Mouse (Mus musculus) cerebellum, adult 9-10 months (tissue): ENCODE results near the gene Gsg1.

Experiments
- DNase-seq: peaks from one replicate; pipeline ENCODE4 v3.0.0; 2022

The Gsg1 gene

DNA sequence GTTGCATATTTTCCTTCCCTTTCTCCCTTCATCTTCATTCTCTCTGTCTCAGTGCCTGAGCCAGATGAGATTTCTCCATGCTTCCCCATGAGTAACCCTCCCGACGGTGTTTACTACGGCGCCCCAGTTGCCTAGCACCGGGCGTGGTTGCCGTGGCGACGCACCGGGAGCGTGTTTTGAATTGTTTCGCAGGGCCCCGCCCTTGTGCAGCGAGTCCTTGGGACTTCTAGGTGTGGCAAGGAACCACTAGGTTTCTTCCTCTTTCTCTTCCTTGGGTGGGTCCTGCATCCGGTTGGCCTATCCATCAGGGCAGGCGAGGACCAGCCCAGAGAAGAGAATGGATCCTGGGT, 1.4 kb downstream of the Gsg1 start:
- no peak for DNase-seq

DNA sequence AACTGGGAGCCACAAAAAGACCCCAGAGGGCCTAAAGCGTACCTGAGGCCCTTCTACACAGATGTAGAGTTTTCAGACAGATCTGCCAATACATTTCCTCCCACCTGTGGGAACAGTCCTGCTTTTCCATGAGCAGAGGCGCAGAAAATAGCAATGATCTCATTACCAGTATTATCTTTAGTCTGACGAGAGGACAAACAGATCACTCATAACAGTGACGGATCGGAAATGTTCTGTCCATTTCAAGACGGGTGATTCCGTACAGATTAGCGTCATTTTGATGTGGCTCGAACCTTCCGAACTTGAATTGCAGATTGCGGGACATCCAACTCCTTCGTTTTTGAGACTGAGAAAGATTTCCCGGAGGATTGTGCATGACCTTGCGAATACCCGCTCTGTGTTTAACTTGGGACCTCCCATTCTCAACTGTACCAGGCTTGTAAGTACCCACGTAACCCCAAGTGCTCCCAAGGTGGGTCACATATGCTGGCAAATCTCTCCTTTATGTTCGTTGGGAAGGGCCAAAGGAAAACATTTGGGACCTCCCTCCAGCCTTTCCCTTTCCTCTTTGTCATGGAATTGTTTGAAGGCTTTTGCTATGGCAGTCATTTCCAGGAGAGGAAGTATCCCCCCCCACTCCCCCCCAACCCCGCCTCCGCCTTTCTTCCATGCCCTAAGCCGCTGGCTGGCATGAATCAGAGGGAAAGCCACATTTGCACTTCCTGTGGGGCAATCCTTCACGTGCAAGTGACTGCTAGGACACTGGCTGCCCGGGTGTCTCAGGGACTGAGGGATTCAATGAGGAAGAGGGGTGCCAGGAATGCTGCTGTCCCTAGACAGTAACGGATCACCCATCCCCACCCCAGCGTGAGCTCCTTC, 2.1 kb downstream of the Gsg1 start:
- DNase-seq = no peak

DNA sequence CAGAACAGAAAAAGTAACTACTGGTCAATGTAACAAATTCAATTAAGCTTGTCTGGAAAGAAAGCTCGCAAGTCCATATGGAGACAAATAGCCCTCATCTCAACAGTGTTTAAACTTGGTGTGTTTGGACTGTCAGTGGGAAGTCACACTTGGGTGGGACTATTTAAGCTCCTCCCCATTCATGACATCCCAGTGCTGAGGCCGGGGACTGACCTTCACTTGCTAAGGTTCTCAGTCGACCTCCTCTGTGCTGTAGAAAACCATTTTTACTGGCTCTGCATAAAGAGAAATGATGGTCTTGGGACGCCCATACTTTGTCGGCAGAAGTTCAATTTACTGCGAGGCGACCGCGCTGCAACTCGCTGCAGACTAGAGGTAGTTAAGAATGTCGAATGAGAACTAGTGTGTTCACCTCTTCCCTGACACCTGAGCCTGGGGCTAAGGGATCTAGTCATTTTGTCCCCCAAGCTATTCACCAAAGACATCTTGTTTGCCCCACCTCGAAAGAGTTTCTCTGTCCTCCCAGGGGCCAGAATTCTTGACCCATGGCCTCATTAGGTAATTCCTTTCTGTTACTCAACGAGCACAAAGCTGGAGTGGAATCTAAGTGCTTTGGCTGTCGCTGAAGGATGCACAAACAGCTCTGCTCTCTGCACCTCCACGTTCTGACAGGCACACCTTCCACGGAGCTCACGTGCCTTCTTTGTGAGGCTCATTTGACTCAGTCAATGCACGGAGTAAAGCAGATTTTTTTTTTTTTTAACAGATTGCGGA, 3.0 kb downstream of the Gsg1 start:
- DNase-seq = no peak

DNA sequence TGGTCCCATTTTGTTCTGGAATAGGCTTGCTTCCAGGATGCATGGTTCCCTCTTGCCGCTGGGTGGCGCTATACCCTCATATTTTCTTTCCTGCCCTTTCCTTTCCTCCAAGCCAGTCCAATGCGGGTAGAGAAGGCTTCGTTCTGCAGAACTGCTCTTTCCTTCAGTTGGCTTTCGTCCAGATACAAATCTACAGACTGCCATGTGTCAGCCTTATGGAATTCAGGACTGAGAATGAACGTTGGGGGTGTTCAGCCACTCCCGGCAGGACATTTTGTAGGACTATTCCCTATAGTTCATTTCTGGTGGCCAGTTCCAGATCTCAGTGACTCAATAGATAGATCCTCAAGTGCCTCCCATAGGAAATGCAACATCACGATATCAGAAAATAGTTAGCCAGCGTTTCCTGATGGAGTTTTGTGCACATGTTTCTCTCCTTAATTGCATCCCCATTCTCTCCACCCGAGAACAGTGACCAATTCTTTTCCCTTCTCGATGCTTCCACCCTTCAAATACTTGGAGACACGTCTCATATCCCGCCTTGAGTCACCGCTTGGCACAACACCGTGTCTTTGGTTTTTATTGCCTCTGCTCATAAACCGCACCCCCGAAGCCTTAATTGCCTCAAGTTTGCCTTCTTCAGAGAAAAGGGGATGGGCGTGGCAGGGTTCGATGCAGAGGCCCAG, 4.2 kb downstream of the Gsg1 start:
- peak; percentile 22 for DNase-seq

DNA sequence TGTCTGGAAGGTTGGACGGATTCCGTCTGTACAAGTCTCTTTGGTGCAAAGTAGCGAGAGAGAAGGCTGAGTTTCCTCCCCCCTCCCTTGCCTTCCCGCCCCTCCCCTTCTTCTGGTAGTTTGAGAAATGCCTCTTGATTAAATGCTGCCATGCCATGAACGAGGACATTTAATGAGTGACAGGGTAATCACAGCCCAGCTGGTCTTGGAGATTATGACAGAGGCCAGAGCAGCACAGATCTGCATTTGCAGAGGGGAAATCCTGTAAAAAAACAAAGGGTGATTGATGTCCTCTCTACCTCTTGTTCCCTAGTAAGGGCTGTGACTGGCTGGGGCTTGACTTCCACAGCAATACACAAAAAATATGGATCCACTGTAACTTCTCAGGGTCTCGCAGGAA, 6.3 kb downstream of the Gsg1 start:
- no peak for DNase-seq

DNA sequence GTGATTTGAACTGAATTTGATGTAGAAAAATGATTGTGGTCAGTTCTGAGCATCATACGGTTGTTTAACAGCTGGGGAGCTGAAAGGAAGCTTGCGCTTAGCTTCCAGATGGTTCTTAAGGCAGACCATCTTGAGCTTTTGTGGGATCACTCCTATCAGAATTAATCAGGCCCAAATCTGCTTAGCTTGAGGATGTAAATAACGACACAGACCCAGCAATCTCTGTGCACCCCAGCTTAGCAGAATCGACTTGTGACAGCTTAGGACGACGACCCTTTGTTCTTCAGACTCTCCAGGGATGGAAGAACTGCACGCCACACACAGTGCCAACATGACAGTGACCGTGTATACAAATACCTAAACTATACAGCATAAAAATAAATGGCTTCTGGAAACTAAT, 8.6 kb downstream of the Gsg1 start:
- no peak for DNase-seq

DNA sequence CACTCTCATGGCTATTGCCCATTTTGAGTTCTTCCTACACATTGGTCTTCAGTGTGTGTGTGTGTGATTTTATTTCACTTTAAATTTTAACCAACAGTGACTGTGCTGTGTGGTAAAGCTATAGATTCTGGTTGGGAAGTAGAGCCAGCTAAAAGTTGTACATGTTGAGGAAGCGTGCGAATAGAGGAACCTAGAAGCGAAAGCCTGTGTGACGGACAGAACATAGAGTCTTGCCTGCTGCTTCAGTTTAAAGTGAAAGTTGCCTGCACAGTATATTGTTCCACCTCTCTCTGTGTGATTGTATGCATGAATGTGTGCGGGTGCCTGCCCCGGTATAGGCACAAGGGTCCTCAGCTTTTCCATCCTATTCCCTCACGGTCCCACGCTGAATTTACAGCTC, 13.8 kb downstream of the Gsg1 start:
- DNase-seq = no peak

DNA sequence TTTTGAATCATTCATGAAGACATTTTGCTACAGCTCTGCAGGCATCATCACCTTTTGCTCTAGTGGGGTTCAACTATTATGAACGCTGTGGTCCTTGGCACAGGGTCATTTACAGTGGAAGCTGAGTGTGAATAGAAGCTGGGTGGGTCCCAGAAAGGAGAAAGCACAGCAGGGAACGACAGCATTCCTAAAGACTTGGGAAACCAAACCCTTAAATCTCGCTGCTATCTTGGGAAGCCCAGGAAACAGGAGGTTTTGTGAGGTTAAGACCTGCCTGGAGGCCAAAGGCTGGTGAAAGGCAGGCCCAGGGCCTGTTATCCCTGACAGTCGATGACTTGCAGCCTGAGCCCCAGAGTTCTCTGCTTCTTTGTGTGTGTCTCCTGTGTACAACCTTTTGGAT, 15.9 kb downstream of the Gsg1 start:
- no peak for DNase-seq

DNA sequence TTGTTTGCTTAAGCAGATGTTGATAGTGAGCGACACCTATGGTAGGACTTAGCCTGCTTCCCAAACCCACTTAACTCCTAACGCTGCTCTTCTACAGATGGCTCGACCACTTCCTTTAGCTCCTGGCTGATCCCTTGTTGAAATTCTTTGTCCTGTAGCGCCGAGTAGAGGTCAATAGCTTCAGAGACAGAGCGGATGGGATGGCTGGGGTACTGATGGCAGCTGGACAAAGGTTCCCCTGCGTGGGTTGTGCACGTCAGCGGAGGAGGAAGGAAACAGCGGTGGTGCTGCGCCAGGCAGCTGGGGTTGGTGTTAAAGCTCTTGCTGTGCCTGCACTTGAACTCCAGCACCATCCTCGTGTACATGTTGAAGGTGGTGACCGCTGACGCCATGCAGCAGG, 16.8 kb downstream of the Gsg1 start:
- DNase-seq = no peak

DNA sequence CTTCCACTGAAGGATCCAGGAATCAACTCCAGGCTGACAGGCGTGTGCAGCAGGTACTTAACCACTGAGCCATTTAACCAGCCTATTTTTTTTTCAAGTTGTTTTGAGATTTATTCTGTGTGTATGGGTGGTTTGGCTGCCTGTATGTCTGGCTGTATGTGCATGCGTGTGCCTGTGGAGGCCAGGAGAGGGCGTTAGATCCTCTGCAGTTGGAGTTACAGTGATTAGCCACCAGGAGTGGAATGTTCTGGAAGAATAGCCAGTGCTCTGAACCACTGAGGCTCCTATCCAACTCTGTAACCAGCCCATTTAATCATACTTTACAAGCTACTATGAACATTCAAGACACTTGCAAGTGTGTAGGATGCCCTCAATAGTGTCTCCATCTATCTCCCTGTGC, 17.6 kb downstream of the Gsg1 start:
- no peak for DNase-seq

DNA sequence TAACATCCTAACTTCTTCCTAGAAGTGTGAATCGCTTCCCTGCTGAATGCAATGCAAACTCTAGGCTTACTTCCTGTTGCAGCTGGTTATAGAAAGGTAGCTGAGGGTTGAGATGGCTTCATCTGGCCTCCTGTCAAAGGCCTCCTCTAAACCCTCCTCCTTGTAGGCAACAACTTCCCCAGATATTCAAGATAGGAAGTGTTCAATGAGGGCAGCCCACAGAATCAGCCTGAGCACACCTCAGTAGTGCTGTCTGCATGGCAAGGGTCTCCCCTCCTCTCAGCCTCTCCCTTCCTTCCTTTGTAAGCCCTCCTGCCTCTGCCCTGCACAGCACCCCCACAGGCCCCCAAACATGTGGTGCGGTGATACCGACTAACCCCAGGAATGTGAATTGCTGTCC, 18.4 kb downstream of the Gsg1 start:
- DNase-seq = no peak

DNA sequence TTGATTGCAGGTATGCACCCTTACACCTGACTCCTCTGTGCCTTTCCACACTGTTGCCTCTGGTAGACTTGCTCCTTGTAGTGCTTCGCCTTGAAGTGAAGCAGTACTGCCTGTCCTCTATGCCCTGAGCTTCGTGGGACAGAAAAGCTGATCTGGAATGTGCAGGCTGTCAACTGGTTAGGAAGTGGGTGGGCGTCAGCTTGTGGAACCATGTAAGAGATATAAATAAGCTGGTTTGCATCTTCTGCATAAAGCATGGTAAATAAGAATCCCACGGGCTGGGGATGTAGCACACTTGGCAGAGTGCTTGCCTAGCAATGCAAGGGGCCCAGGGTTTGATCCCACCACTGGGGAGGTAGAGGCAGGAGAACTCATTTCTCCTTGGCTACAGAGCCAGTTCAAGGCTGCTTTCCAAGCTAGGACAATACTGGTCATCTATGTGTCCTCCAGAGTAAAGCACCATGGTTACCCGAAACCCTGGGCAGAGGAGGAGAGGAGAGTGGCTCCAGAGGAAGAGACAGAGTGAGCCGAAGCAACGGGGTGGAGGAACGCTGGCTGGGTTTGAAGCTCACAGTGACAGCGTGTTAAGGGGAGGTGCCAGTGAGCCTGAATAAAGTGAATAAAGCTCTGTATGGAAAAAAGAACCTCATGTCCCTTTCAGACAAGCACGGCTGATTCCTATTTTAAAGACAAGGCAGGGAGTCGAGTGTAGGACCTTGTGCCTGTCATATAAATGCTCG, 21.5 kb downstream of the Gsg1 start:
- DNase-seq = no peak

DNA sequence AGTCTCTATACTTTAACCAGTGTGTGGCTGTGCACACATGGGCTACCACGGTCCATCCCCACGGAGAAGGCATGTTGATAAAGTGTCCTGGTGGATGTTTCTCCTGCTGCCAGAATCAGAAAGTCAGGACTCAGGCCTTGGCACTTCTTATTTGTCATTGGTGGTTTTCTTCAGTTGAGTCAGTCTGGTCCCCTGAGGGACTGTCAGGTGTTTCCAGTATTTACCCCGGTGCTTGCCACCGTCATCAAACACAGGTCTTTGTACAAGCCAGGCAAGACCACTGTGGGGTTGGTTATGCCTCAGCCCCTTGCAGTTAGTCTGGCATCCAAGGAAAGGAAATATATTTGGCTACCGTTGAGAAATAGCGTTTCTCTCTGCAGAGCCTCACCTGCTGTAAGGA, 23.6 kb downstream of the Gsg1 start:
- DNase-seq = no peak

DNA sequence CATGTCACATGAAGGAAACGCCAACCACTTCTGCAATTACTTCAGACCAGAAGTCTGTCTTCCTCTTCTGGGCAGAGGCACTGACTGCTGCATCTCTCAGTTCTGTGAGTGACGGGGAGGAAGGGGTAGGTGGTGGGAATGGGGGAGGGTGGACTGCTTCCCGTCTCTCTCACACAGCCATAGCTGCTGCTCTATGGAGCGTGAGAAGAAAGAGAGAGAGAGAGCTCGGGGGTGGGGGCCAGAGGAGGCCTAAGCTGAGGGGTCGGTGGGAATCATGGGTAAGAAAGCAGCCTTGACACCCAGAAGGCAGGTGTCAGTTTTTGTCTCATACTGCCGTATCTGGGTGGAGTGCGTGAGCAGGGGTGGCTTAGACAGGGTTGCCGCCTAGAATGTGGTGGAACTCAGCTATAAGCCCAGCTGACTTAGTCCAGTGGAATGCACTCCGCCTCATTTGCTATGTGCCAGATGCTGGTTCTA, 25.6 kb downstream of the Gsg1 start:
- no peak for DNase-seq

DNA sequence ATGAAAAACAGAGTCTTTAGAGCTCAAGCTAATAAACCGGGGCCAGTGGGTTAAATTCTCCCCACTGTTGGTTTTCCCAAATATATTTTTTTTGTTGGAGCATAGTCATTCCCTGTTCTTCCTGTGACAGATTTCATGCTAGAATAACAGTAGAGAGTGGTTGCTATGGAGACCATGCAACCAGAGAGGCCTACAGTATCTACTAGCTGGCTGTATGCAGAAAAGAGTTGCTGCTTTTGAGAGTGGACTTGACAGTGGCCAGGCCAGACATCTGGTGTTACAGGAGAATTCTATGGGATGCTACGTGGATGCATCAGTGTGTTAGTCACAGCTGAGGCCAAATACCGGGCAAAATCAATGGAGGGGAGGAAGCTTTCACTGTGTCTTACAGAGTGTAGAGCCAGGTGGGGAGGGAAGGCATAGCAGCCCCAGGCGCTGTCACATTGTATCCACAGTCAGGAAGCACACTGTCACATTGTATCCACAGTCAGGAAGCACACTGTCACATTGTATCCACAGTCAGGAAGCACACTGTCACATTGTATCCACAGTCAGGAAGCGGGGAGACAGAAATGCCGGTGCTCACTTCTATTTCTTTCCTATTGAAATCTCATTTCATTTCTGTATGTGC, 30.2 kb downstream of the Gsg1 start:
- no peak for DNase-seq

DNA sequence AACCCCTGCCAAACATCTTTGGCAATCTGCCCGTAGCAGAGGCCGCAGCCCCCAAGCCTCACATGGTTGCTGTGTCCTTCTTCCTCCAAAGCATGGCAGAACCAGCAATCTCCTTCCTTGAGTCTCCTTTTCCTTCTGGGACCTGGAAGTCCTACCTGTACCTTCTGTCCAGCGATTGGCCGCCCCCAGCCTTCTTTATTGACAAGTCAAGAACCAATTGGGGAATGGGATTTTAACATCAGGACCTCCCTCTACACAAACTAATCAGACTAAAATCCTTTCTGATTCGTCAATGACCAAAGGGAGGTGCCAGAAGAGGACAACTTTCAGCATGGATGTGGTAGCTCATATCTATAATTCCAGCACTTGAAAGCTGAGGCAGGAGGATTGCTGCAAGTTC, 34.2 kb downstream of the Gsg1 start:
- DNase-seq = no peak

DNA sequence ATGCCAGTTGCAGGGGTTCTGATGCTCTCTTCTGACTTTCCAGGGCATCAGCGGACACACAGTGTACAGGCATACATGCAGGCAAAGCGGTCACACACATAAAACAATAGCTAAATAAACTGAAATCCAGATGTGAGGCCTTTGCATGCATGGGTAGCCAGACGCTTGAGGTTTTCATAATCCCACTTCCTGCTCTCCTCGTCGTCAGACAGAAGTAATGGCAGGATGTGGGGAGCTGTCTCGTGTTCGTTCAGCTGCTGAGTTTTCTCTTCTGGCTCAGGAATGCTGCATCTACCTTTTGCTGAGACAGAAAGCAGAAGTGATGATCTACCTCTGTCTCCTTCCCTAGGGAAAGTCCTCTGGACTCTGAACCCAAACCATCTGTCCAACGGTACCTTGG, 35.8 kb downstream of the Gsg1 start:
- no peak for DNase-seq

DNA sequence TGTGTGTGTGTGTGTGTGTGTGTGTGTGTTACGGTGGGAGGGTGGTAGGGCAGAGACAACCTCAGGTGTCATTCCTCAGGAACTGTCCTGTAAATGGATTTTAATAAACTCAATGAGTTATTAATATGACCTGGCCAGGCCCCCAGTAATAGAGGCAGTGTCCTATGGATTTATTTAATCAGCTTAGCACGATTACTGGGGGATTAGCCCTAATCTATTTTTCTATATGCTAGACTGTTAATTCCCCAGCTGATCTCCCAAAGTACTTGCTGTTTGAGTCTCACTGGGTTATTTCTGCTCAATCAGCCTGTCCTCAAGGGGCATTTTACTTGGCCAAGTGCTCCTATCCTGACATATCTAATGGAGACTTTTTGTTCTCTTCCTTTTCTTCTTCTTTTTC, 41.5 kb downstream of the Gsg1 start:
- DNase-seq = no peak

DNA sequence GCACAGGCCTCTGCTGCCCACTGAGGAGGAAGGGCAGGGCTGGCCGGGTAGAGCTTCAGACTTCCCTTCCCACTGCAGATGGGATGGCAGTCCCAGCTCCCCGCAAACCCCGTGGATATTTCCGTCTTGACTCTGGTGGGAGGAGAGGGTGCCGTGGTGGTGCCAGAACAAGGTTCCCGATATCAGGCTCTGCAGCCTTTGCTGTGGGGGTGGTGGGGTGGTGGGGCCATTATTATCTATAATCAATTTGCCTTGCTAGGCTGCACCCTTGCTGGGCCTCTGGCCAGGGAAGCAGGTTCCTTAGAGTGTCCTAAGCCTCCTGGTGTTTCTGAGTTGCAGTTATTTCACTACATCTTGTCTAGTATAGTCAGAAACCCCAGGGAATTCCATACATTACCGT, 43.0 kb downstream of the Gsg1 start:
- DNase-seq = no peak

DNA sequence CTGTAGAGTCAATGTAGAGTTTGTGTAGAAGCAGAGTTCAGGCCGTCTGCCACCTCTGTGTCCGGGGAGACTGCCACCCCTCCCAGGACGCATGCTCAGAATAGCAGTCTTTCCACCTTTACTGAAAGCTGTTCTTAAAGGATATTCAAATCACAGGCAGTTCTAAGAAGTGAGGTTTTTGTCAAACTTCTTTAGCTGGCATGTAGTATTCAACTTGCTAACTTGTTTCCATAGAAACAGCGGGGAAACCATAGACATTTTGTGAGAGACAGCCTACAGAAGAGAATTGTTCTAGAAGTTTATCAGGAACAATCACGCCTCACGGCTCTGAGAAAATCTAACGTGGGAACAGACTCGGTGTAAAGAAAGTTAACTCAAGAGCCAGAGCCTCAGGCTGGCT, 47.2 kb downstream of the Gsg1 start:
- no peak for DNase-seq

DNA sequence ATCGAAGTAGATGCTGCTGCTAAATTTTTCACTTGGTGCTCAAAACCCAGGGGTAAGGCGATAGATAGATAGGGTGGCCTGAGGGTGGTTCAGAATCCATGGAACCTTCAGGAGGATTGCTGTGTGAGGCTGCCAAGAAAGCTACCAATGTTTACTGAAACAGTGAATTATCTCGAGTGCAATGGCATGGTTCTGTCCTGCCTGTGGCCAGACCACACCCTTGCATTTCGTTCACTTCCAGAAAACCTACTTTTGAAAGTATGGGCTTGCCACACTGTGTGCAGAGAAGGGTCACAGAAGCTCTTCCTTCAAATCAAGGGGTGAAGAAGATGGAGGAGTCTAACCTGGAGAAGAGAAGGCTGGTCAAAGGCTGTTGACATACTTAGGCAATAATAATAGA, 48.3 kb downstream of the Gsg1 start:
- DNase-seq = no peak

DNA sequence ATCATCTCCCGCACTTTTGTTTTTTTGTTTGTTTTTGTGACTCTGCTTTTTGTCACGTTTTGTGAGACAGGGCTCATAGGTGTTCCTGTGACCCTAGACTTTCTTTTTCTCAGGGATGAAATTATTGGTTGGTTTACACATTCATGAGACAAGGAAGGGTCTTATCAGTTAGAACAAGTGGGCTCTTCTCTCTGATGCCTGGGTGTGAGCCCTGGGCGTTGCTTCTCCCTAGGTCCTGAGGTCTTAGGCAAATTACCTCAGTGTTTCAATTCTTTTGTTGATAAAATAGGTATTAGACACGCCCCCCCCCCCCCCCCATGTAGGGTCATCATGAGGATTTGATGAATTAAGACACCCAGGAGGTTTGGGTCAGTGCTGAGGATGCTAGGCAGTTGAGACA, 49.3 kb downstream of the Gsg1 start:
- DNase-seq = no peak

DNA sequence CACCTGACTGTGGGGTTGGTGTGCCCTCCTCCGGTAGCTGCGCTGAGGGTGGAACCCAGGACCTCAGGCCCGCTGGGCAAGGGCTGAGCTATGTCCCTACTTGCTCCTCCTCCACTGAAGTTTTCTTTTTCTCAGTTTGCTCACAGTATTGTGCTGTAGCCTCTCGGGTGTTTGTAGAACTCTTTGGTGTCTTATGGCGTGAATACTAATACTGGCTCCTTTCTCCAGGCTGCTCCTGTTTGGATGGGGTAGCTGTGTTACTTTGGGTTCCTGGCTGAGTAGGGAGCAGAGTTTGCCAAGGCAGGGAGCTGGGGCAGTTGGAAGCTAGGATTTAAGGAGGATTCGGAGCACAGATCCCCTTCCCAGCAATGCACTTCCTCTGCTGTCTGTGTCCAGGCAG, 50.4 kb downstream of the Gsg1 start:
- DNase-seq = peak; percentile 22
